Mouse (Mus musculus): ENCODE results near the gene Depdc5.
A peak's percentile ranks its signal among the peaks of the same experiment; 100 is the strongest.
"Not testable (repeated sequence)": the region's sequence is repeated elsewhere in the genome, so short reads cannot be mapped to it uniquely, and the experiment has no call there.

The Depdc5 gene

DNA sequence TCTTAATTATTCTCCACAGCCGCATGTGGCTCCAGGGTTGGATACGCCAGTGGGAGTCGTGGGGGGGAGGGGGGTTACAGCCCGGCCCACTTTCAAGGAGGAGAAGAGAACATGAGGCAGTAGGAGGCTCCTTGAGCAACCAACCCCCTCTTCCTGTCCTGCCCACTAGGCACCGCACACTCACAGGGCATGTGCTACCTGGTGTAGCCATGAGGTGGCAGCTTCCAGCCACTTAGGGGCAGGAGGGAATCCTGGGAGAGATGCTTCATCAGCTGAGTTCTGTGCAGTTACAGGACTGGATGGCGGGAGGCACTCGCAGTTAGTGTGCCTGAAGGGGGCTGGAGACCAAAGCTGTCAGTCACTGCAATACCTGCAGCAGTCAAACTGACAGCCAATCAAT, 170.6 kb downstream of the Depdc5 start:
- DNase-seq = peak; percentile 54 to 67

DNA sequence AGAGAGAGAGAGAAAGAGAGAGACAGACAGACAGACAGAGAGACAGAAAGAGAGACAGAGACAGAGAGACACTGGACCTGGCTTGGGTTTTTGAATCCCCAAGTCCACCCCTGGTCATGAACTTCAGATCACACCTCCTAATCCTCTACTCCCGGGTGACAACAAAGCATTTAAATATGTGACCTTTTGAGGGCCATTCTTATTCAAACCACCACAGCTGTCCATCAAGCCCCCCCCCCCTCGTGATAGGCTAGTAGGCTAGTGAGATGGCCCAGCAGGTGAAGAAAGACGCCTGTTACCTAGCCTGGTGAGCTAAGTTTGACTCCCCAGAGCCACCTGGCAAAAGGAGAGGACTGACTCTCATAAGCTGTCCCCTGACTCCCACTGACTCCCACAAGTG, 171.4 kb downstream of the Depdc5 start:
- DNase-seq = no peak

DNA sequence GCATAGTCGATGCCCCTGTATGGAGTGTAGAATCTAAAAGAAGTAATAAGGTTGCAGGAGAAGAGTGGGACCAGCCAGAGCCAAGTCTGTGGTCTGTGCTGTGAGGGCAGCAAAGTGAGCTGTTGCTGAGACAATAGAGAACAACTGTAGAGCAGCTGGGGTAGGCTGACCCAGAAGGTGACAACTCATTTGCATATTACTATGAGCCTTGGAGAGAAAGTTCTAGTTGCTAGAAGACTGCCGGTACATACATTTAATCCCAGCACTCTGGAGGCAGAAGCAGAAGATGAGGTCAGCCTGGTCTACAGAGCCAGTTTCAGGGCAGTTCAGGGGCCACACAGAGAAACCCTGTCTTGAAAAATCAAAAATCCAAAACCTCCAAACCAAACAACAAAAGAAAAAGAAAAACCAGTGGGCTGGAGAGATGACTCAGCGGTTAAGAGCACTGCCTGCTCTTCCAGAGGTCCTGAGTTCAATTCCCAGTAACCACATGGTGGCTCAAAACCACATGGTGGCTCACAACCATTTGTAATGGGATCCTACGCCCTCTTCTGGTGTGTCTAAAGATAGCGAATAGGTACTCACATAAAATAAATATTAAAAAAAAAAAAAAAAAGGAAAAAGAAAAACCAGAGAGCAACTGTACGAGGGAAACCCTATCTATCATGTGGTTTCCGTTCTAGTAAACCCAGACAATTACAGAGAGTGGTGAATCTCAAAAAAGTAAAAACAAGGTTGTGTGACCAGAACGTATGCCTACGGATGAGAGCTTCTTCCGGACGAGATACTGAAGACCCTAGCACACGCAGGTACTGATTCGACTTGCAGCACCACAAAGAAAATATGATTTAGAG, 175.4 kb downstream of the Depdc5 start:
- DNase-seq = no peak

DNA sequence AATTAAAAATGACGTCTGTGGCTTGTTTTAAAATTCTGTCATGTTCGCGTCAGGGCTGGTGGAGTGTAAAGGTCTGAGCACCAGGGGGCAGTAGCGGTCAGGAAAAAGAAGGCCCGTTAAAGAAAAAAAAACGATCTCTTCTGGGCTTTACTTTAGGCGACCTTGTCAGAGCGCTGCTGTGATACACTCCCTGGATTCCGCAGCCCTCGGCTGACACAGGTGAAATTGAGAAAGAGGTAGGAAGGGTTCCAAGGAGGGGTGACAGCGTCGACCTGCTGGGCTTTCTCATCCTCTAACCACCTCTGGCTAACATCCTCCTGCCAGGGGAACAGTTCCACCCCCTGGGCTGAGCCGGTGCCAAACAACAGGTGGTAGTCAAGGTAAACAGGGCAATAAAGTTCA, 176.0 kb downstream of the Depdc5 start:
- DNase-seq = peak; percentile 87 to 89

DNA sequence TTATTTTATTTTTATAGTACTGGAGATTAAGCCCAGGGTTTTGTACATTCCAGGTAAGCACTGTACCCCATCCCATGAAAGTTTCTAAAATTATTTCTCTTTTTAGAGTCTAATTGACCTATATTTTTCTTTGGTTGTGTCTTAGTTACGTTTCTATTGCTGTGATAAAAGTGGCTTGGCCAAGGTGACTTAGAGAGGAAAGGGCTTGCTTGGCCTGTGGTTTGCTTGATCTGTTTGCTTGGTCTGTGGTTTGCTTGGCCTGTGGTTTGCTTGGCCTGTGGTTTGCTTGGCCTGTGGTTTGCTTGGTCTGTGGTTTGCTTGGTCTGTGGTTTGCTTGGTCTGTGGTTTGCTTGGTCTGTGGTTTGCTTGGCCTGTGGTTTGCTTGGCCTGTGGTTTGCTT, 177.2 kb downstream of the Depdc5 start:
- DNase-seq = not testable (repeated sequence)

DNA sequence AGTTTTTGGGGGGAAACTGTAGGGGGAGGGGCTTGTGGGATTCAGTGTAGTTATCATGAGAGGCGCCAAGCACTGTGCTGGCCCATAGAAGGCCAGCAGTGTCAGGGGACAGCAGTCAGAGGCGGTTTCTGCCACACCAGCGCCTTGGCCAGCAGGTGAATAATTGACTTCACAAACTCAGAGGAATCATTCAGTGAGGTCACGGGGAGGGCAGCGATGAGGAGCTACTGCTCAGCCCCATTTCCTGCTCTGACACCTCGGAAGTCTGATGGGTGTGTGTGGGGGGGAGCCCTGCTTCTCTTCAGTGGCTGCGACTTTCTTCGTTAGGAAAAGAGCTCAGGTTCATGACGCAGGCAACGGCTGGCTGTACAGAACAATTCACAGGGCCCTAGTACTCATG, 179.9 kb downstream of the Depdc5 start:
- DNase-seq = peak; percentile 69 to 81

Data from kidney, postnatal 4 days (tissue).